Mouse (Mus musculus): ENCODE measurements around the gene Gpr35. TPM values are rescaled to one million over a fixed set of nuclear protein-coding genes. Genes with fewer than 3 reads are reported as not detected.

Gpr35 gene
- polyA plus RNA-seq, 1 experiment, result not detected

DNA sequence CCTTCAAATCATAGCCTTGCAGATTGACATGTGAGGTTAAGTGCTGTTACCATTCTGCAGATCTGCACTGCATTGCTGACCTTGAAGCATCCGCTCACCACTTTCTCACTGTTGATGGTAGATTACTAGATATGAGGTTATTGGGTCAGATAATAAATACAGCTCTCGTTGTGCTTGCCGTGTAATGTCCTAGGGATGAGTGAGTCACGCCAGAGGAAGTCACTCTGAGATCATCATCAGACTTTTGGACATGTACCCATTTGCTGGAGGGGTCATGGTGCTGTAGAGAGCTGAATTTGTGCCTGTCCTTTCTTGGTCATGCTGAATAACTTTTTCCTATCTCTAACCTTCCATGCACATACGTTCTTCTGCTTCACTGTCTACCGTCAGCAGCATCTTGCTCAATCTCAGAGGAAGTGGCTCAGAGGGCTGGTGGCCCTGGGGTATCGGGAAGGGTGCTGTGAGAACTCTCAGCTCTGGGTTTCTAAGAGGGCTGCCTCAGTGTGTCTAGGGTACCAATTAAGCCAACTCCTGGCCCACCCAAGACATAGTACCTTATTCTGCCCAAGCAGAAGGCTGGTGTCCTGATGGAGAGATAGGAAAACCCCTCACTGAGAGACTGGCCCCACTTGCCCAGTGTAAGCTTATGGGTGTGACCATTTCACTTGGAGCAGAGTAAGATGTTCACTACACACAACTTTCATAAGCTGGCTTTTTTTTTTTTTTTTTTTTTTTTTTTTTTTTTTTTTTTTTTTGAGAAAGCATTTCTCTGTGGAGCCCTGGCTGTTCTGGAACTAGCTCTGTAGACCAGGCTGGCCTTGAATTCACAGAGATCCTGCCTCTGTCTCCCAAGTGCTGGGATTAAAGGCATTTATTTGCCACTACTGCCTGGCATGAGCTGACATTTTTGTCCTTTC, 21.5 kb downstream of the Gpr35 start:
- no peak overlapping the region for H3K4me3 ChIP-seq (ENCODE audit: low read depth, low read length)
- no peaks in the 10 kb centered on the region for H3K4me1 ChIP-seq (ENCODE audit: control insufficient read depth, insufficient read depth, low read length)
- no peaks in the 10 kb centered on the region for H3K36me3 ChIP-seq (ENCODE audit: control insufficient read depth, insufficient read depth, low read length, poor library complexity, severe bottlenecking)
- no peaks in the 10 kb centered on the region for H3K27me3 ChIP-seq (ENCODE audit: control insufficient read depth, insufficient read depth, low read length, poor library complexity, severe bottlenecking)
- no peak overlapping the region for H3K27ac ChIP-seq (ENCODE audit: insufficient read depth, low read length)
- H3K9ac ChIP-seq (ENCODE audit: low read depth, poor library complexity, severe bottlenecking), result no peak overlapping the region
- H3K9me3 ChIP-seq (replicated peaks; ENCODE audit: control insufficient read depth, insufficient read depth, low read length, poor library complexity, severe bottlenecking), result no peaks in the 10 kb centered on the region
- TF ChIP-seq EP300 (IDR thresholded peaks at IDR 0.05; ENCODE audit: insufficient read depth, low read depth, low read length) (no peak), CTCF (IDR thresholded peaks at IDR 0.05; ENCODE audit: low read depth, low read length) (no peak), POLR2A (IDR thresholded peaks at IDR 0.05; ENCODE audit: insufficient read depth, low read length) (no peak)

DNA sequence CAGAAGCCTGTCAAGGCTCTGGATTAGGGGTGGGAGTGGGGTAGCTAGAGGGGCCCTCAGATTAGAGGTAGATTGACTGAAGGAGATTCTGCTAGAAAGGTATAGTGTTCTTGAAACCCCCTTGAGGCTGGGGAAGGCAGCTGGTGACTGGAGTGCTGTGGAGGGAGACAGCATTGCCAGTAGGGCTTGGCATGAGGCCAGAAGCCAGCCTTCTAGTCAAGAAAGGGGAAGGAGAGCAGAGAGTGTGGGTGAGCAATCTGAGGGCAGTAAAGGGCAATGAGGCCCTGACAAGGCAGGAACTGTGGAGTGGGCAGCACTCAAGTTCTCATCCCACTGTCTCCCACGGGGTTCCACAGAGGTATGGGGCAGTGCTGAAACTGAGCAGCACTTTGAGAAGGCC, 22.2 kb downstream of the Gpr35 start:
- H3K36me3 ChIP-seq (ENCODE audit: control insufficient read depth, insufficient read depth, low read length, poor library complexity, severe bottlenecking), result no peaks in the 10 kb centered on the region
- H3K4me3 ChIP-seq (ENCODE audit: low read depth, low read length), result no peak overlapping the region
- H3K27me3 ChIP-seq (ENCODE audit: control insufficient read depth, insufficient read depth, low read length, poor library complexity, severe bottlenecking), result no peaks in the 10 kb centered on the region
- no peaks in the 10 kb centered on the region for H3K9me3 ChIP-seq (replicated peaks; ENCODE audit: control insufficient read depth, insufficient read depth, low read length, poor library complexity, severe bottlenecking)
- H3K27ac ChIP-seq (ENCODE audit: insufficient read depth, low read length), result no peak overlapping the region
- H3K9ac ChIP-seq (ENCODE audit: low read depth, poor library complexity, severe bottlenecking), result no peak overlapping the region
- no peaks in the 10 kb centered on the region for H3K4me1 ChIP-seq (ENCODE audit: control insufficient read depth, insufficient read depth, low read length)
- TF ChIP-seq EP300 (IDR thresholded peaks at IDR 0.05; ENCODE audit: insufficient read depth, low read depth, low read length), result no peak
- TF ChIP-seq POLR2A (IDR thresholded peaks at IDR 0.05; ENCODE audit: insufficient read depth, low read length), result no peak
- TF ChIP-seq CTCF (IDR thresholded peaks at IDR 0.05; ENCODE audit: low read depth, low read length), result no peak

DNA sequence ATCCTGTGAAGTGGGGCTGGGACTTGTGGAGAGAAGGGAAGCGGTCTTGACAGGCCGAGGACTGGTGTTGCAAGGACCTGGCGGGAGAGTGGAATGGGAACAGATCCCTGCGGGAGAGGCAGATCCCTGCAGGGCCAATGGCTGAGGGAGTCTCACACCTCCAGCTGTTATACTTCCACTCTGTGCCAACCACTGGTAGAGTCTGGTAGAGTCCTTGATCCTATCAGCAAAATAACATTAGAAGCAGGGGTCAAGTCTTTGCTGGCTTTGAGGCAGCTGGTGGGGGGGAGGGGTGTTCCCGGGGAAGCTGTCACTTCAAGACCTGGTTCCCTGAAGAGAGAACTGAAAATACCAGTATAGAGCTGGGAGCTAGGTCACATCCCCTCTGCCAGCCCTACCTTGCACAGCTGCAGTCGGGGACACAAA, 25.5 kb downstream of the Gpr35 start:
- Histone ChIP-seq H3K9me3 (replicated peaks; ENCODE audit: control insufficient read depth, insufficient read depth, low read length, poor library complexity, severe bottlenecking) (no peaks in the 10 kb centered on the region), H3K4me1 (ENCODE audit: control insufficient read depth, insufficient read depth, low read length) (peaks cover 5% of the 10 kb centered on the region), H3K27me3 (ENCODE audit: control insufficient read depth, insufficient read depth, low read length, poor library complexity, severe bottlenecking) (no peaks in the 10 kb centered on the region), H3K4me3 (ENCODE audit: low read depth, low read length) (no peak overlapping the region), H3K9ac (ENCODE audit: low read depth, poor library complexity, severe bottlenecking) (no peak overlapping the region), H3K27ac (ENCODE audit: insufficient read depth, low read length) (no peak overlapping the region), H3K36me3 (ENCODE audit: control insufficient read depth, insufficient read depth, low read length, poor library complexity, severe bottlenecking) (no peaks in the 10 kb centered on the region)
- no peak for TF ChIP-seq POLR2A (IDR thresholded peaks at IDR 0.05; ENCODE audit: insufficient read depth, low read length)
- TF ChIP-seq CTCF (IDR thresholded peaks at IDR 0.05; ENCODE audit: low read depth, low read length), result no peak
- TF ChIP-seq EP300 (IDR thresholded peaks at IDR 0.05; ENCODE audit: insufficient read depth, low read depth, low read length), result no peak

DNA sequence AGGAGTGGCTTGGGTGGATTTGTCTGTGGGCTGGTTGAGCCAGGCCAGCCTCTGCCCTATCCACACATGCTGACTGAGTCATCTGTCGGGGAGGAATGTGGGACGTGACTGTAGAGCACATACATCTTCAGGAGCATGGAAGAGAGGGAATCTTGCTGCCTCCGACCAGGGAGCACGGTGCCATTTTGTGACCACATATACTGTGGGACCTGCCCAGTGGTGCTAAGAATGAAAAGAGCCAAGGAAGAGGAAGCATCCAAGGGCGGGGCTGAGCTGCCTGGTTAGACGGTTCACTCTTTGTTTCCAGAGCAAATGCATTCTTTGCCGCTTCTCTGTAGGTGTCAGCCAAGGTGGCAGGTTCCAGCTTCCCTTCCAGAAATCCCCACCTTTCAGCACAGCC, 28.0 kb downstream of the Gpr35 start:
- Histone ChIP-seq H3K9ac (ENCODE audit: low read depth, poor library complexity, severe bottlenecking) (no peak overlapping the region), H3K4me3 (ENCODE audit: low read depth, low read length) (no peak overlapping the region), H3K4me1 (ENCODE audit: control insufficient read depth, insufficient read depth, low read length) (peaks cover 5% of the 10 kb centered on the region), H3K27ac (ENCODE audit: insufficient read depth, low read length) (no peak overlapping the region; the same call in 1 of the 2 replicates), H3K27me3 (ENCODE audit: control insufficient read depth, insufficient read depth, low read length, poor library complexity, severe bottlenecking) (no peaks in the 10 kb centered on the region), H3K9me3 (replicated peaks; ENCODE audit: control insufficient read depth, insufficient read depth, low read length, poor library complexity, severe bottlenecking) (no peaks in the 10 kb centered on the region), H3K36me3 (ENCODE audit: control insufficient read depth, insufficient read depth, low read length, poor library complexity, severe bottlenecking) (no peaks in the 10 kb centered on the region)
- TF ChIP-seq CTCF (IDR thresholded peaks at IDR 0.05; ENCODE audit: low read depth, low read length) (no peak), POLR2A (IDR thresholded peaks at IDR 0.05; ENCODE audit: insufficient read depth, low read length) (no peak), EP300 (IDR thresholded peaks at IDR 0.05; ENCODE audit: insufficient read depth, low read depth, low read length) (peak; percentile 85)

DNA sequence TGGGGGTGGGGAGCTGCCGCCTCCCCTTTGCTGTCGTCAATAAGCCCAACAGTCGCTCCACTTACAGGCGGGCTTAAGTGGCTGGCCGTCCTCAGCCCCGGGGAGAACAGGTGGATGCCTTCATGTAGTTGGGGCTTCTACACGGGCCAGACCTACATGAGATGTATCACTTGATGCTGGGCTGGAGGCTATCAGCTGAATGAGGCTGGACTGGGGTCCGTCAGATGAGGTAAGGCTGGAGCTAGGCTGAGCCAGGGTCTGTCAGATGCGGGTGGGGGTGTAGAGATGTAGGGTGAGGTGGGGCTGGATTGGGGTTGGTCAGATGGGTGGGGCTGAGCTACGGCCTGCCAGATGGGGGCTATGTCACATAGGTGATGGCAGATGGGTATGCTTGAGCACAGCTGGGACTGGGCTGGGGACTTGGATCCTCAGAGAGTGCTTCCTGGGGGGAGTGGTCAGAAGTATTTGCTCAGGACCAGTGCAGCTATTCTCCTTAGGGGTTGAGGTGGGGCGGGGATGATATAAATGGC, 28.5 kb downstream of the Gpr35 start:
- no peaks in the 10 kb centered on the region for H3K9me3 ChIP-seq (replicated peaks; ENCODE audit: control insufficient read depth, insufficient read depth, low read length, poor library complexity, severe bottlenecking)
- H3K27me3 ChIP-seq (ENCODE audit: control insufficient read depth, insufficient read depth, low read length, poor library complexity, severe bottlenecking), result no peaks in the 10 kb centered on the region
- no peak overlapping the region for H3K27ac ChIP-seq (ENCODE audit: insufficient read depth, low read length)
- H3K36me3 ChIP-seq (ENCODE audit: control insufficient read depth, insufficient read depth, low read length, poor library complexity, severe bottlenecking), result no peaks in the 10 kb centered on the region
- H3K4me3 ChIP-seq (ENCODE audit: low read depth, low read length), result no peak overlapping the region
- peaks cover 5% of the 10 kb centered on the region for H3K4me1 ChIP-seq (ENCODE audit: control insufficient read depth, insufficient read depth, low read length)
- no peak overlapping the region for H3K9ac ChIP-seq (ENCODE audit: low read depth, poor library complexity, severe bottlenecking)
- TF ChIP-seq POLR2A (IDR thresholded peaks at IDR 0.05; ENCODE audit: insufficient read depth, low read length), result no peak

Data from ES-Bruce4 (cell line).